Mouse (Mus musculus) layer of hippocampus, adult 2 months (tissue): ENCODE measurements around the gene Cd164l2. TPM values are rescaled to one million over a fixed set of nuclear protein-coding genes. Genes with fewer than 3 reads are reported as not detected.

Experiments
- DNase-seq, 2 experiments: peaks; one replicate each; pipeline ENCODE4 v3.0.0; 2022; ENCODE audit warnings: low spot score in 2 of 2
- H3K27ac ChIP-seq: fragments of 200-600 bp; 2 replicates; pipeline ENCODE4 v1.8.1; 2022
- H3K4me3 ChIP-seq: fragments of 200-600 bp; 2 replicates; pipeline ENCODE4 v1.8.1; 2022; ENCODE audit warnings: mild to moderate bottlenecking
- CTCF ChIP-seq: fragments of 200-600 bp; conservative IDR thresholded peaks from 2 replicates; pipeline ENCODE4 v1.8.1; 2022; ENCODE audit warnings: antibody characterized with exemption, mild to moderate bottlenecking, moderate library complexity
- total RNA-seq, 2 experiments: library from RNA; stranded (reverse); gene quantifications; 2 replicates each; pipeline ENCODE4 v1.2.3; 2021

Cd164l2 gene
- total RNA-seq, 2 experiments from 2014 or later = 2.3 to 4.2 TPM

DNA sequence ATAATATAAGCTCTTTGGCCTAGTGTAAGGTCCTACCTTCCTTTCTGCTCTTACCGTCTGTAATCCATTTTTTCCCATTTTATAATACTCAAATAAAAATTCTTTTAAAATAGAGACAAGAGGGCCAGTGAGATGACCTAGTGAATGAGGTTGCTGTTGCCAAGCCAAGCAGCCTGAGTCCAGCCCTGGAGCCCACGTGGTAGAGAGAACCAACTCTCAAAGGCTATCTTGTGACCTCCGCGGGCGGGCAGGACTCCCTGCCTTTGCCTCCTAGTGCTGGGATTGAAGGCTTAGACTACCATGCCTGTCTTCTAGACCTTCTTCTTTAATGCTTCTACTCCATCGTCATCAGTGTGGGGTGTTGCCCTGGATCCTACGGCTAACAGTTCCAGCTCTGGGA, 32.7 kb upstream of the Cd164l2 start:
- Histone ChIP-seq H3K27ac (no peak overlapping the region), H3K4me3 (no peak overlapping the region)
- no peak for DNase-seq
- no peak for TF ChIP-seq CTCF

DNA sequence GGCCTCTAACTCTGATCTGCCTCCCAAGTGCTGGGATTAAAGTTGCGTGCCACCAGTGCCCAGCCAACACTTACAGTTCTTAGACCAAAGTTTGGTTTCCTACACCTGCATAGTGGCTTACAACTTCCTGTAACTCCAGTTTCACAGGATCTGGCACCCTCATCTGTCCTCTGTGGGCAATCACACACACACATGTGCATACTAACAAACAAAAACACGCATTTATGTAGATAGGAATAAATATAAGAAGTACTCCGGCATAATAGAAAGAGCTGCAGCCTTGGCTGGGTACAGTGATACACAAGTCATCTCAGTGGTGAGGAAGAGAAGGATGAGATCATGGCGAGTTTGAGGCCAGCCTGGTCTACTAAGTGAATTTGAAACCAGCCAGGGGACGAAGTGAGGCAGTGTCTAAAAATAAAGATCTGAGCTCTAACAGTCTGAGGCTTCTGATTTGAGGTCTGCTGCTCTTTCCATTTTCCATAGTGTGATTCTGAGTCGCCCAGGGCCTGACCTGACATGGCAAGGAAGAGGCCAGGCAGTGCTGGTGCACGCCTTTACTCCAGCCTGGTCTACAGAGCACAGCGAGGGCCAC, 29.4 kb upstream of the Cd164l2 start:
- H3K27ac ChIP-seq = no peak overlapping the region
- H3K4me3 ChIP-seq = no peak overlapping the region
- no peak for TF ChIP-seq CTCF
- DNase-seq = no peak

DNA sequence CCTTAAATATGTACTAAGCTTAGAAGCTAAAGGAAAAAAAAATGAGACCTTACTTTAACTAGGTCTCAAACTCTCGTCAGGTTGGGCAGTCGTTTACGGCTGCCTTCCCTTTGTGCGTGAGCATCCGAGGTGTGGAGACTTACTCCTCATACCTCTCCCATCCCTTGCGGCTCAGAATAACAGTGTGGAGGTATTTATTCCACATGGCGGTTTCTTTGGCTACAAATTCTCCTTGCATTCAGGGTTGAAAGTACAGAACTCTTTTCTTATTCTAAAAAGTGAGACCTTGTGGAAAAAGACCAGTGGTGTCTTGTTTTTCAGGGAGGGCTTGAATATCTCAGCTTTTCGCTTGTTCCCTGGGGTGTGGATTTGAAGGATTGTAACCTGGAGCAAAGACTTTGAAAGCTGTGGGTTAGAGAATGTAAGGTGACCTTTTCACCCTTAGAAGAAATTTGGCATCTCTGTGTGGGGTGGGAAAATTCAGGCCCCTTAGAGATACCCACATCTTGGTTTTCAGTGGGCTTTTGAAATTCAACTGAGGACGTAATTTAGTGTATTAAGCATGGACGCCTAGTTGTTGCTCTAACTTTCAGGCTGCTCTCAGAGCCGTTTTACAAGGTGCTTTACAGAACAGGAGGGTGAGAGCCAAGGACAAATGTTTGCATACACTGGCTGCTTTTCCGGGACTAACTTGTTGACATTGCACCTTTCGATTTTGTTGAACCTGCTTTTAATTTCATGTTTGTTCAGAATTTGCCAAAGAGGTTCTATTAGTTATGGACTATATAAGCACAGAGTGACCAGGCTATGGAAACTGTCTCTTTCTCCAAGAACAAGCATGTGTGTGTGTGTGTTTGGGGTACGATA, 27.7 kb upstream of the Cd164l2 start:
- 0 out of 2 replicates have a peak overlapping the region, but pooled peaks have one; percentile 32 for H3K27ac ChIP-seq
- no peak overlapping the region for H3K4me3 ChIP-seq
- TF ChIP-seq CTCF = no peak
- no peak for DNase-seq

DNA sequence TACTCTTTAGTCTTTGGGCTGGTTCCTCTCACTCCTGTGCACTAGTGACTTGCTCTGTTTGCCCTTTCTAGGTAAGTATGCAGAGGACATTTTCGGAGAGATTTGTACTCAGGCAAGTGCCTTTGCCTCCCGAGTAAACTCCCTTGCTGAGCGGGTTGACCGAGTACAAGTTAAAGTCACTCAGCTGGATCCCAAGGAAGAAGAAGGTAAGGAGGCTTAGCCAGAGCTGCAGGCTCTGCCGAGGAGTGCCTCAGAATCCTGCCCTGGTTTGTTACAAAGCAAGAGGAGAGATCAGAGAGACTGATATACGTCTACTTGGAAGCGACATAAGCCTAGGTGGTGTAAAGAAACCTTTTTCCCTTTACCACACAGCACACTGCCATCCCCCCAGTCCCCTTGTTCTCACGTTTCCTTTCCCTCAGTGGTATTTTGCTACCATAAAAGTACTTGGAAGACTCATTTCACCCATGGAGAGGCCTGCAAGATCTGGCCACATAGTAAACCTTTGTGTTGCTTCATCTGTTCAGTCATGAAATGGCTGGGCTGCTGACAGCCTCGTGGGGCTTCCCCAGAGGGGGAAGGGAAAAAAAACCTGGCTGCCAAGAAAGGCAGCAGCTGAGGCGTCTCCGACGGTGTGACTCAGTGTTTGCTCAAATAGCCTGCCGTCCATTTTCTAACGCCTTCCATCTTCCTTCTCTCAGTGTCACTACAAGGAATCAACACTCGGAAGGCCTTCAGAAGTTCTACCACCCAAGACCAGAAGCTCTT, 26.8 kb upstream of the Cd164l2 start:
- no peak for TF ChIP-seq CTCF
- Histone ChIP-seq H3K4me3 (no peak overlapping the region), H3K27ac (peak overlapping the region; percentile 32; the same call in 1 of the 2 replicates)
- DNase-seq = no peak

DNA sequence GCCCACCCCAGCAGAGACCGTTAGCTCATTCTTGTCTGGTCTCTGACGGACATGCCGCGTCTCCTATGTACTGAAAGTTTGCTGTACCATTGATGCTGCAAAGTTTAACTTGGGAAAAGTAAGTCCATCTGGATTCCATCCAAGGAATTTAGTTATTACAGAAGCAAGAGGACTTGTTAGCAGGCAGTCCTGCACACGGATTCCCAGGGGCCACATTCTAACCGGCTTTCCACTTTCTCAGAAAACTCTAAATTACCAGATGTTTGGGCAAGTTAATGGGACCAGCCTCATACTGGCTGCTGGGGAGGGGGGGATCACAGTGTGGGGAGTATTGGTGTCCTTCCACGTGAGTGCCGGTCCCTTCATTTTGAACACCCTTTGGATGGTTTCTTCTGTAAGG, 26.0 kb upstream of the Cd164l2 start:
- TF ChIP-seq CTCF = no peak
- Histone ChIP-seq H3K4me3 (no peak overlapping the region), H3K27ac (no peak overlapping the region)
- DNase-seq = no peak

DNA sequence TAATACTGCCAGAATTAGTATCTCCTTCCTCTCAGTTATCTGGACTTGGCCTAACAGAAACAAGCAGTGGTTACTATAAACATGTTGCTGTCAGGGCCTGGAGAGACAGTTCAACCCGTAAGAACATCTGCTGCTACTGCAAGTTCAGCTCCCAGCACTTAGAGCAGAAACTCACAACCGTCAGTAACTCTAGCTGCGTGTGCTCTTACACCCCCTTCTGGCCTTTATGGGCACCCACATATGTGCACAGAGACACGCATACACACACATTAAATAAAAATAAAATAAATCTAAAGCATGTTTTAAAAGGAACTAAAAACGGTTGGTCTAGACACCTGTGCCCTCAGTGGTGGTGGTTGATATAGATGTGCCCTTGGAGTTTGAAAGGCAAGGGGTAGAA, 25.1 kb upstream of the Cd164l2 start:
- DNase-seq = no peak
- Histone ChIP-seq H3K4me3 (no peak overlapping the region), H3K27ac (no peak overlapping the region)
- peak; percentile 33 for TF ChIP-seq CTCF

DNA sequence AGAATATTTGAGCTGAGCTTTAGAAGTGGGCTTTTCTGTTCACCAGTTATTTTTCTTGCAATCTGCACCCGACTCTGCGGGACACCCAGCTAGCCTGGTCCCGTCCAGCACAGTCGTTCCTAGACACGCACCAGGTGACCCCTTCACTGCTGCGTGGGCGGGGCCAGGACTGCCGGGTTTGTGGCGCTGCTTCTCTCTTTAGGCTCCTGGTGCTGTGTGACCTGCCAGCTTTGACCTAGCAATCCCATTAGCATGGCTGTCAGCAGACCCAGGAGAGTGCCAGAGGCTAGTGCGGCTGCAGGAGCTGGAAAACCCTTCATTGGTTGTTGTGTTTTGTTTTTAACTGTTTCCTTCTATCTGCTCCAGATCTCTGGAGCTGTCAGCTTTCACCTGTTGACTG, 22.5 kb upstream of the Cd164l2 start:
- no peak for TF ChIP-seq CTCF
- no peak overlapping the region for H3K4me3 ChIP-seq
- no peak overlapping the region for H3K27ac ChIP-seq
- no peak for DNase-seq

DNA sequence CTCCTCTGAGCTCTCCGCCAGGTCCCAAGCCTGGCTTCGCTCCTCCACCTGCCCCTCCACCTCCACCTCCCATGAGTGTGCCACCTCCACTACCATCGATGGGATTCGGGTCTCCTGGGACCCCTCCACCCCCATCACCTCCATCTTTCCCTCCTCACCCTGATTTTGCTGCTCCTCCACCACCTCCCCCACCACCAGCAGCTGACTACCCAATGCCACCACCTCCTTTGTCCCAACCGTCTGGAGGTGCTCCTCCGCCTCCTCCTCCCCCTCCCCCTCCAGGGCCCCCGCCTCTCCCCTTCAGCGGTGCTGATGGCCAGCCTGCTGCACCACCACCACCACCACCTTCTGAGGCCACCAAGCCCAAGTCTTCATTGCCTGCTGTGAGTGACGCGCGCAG, 17.4 kb upstream of the Cd164l2 start:
- Histone ChIP-seq H3K27ac (no peak overlapping the region), H3K4me3 (no peak overlapping the region)
- TF ChIP-seq CTCF = no peak
- DNase-seq = no peak

DNA sequence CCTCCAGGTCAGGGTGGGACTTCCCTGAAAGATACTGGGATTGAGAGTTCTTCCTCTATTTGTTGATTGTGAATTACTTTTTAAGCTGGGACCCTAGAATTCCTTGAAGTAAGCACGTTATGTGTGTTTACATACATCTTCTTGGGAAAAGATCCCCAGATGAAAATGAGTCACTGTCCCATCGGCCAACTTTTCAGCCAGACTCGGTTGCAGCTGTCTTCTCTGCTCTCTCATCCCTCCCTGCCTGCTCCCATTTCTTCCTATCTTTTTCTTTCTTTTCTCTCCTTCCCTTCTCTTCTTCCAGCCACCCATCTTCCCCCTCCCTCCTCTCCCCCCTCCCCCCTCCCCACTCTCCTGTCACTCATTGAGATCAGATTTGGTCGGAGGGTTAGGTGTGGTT, 16.9 kb upstream of the Cd164l2 start:
- Histone ChIP-seq H3K4me3 (no peak overlapping the region), H3K27ac (no peak overlapping the region)
- no peak for TF ChIP-seq CTCF
- no peak for DNase-seq

DNA sequence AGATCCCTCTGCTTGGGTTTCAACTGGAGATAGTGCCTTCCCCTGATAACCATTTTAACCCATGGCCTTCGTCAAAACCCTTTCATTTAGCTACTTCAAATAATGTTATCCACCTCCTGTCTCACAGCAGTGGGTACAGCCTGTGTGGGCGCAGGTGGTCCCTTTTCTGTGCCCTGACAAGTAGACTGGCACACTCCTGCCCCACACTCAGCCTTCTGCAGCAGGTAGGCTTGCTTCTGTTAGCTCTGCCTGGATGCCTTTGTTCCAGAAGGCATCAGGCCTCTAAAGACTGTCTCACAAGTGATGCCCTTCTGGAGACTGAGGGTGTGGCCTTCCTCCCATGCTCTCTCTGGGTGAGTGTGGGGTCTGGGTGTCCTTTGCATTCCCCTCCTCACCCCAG, 15.8 kb upstream of the Cd164l2 start:
- Histone ChIP-seq H3K27ac (peak overlapping the region; percentile 72), H3K4me3 (no peak overlapping the region)
- no peak for DNase-seq
- TF ChIP-seq CTCF = no peak

DNA sequence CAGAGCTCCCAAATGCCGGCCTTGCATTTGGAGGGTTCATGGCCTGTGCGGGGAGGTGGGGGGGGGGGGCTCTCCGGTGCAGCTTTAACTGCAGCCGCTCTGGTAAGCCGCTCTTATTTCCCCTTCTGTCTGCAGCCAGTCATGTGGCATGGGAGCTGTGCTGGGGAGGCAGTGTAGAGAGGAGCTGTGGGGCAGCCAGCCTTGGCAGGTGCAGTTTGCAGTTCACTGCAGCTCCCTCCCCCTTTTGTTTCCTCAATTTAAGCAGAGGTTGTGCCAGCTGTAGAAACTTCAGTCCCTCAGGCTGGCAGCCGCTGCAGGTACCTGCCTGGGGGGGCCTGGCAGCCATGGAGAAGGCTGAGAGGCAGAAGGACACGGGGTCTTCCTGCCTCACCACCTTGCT, 15.1 kb upstream of the Cd164l2 start:
- Histone ChIP-seq H3K27ac (peak overlapping the region; percentile 72), H3K4me3 (no peak overlapping the region)
- no peak for TF ChIP-seq CTCF
- no peak for DNase-seq

DNA sequence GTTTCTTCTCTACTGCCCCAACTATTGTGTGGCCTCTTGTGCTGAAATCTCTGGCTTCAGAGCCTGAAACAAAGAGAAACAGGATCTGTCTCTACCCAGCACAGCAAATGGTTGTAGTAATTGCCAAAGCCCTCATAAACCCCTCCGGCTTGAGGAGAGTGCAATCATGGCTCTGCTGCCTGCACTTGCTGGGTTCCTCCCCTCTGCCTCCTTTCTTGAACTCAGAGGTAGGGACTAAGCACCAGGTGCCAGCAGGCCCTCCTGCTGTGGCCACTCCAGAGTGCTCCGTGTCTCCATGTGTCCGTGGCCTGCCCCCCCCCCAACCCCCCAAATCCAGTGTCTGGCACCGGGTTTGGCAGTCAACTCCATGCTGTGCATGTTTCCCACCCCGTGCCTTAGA, 14.6 kb upstream of the Cd164l2 start:
- peak overlapping the region; percentile 72 for H3K27ac ChIP-seq
- no peak for TF ChIP-seq CTCF
- no peak for DNase-seq
- no peak overlapping the region for H3K4me3 ChIP-seq

DNA sequence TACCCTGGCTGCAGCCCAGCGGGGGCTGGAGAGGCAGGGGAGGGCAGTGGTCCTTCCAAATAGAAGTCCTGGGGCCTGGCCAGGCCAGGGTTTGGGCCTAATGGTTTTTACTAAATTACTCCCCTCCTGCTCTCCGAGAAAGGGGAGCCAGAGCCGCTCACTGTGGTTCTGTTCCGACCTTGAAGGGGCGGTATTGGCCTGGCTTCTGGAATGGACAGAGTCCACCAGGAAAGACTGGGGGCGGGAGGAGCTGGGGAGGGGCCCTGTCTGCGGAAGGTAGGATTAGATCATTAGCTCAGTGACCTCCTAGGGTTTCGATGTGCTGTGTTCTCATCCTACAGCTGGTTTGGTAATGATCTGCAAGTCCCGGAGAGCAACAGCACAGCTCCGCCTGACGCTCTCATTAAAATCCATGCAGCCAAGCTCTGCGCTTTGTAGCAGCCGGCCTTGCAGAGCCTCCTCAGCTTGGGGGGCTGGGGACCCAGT, 14.1 kb upstream of the Cd164l2 start:
- TF ChIP-seq CTCF = no peak
- Histone ChIP-seq H3K27ac (peak overlapping the region; percentile 72), H3K4me3 (no peak overlapping the region)
- DNase-seq = no peak
